Mouse (Mus musculus) hematopoietic stem cell, adult 5-6 weeks (primary cell): ENCODE results near the gene Kif24. TPM values are rescaled to one million over a fixed set of nuclear protein-coding genes. Genes with fewer than 3 reads are reported as not detected.

Experiments
- ATAC-seq, 2 experiments: fragments of 125-278 bp in 1 of 2; replicated peaks in 1 of 2; 2 replicates each; pipeline ENCODE4 v1.8.0; 2016 to 2017; ENCODE audit warnings: inconsistent platforms in 2 of 2, mild to moderate bottlenecking in 2 of 2, moderate number of reproducible peaks in 2 of 2, low read depth in 1 of 2, moderate TSS enrichment in 1 of 2; ENCODE audit not compliant: low FRiP score in 2 of 2, poor library complexity in 2 of 2, severe bottlenecking in 2 of 2, insufficient read depth in 1 of 2, low TSS enrichment in 1 of 2
- total RNA-seq: library from RNA; stranded (forward); fragments of 172-1452, 232-1000 nt; gene quantifications from 2 replicates; pipeline ENCODE4 v1.2.3, GENCODE M21; 2017

The Kif24 gene
- total RNA-seq, 1 experiment from 2014 or later, result 13.5 TPM

DNA sequence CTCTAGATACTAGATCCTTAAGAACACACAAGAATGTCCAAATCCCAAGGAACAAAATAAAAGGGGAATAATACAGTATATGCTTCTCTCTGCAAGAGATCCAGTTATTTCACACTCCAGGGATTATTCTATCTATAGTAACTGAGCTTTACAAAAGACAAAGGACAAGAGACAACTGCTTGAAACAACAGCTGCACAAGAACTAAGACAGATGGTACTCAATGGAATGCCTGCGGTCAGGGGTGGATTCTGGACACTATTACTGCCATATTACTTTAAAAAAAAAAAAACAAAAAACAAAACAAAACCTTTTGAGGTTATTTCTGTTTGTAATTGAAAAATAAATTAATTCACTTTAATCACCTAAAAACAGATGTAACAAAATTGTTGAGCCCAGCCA, 4.0 kb downstream of the Kif24 start:
- no peak for ATAC-seq

DNA sequence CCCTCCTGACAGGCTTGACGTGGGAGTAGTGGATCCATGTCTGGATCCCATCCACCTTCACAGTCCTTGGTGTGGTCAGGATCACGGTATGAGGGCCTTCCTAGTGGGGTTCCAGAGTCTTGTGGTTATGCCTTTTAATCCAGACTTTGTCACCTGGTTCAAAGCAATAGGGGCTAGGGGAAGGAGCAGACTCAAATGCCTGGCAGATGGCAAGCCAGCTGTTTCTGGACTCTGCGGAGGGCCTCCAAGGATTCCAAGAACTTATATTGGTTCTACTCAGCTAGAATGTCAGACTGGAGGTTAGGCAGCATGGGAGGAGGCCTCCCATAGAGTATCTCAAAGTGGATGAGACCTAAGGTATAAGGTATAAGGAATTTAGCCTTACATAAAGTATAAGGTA, 17.1 kb downstream of the Kif24 start:
- no peak for ATAC-seq

DNA sequence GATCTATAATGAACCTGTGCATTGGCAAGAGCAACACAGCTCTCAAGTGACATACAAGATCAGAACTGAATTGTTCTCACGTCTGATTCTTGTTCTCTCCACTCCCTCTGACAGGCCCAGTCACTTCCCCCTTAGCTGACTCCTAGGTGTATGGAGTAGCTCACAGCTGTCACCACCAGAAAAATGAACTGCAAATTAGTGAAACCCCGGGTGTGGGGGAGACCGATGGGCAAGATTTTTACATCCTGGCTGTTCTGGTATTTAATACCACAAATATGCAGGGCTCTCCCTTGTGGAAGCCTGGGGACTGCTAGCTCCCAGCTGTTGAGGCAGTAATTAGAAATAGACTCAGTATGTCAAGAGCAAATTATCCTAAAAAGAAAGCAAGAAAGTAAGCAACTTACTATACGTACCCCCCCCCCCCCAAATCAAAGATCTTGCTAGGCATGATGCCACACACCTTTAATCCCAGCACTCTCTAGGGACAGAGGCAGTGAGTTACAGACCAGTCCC, 21.8 kb downstream of the Kif24 start:
- ATAC-seq, result no peak; a peak in 1 of 4 replicates

DNA sequence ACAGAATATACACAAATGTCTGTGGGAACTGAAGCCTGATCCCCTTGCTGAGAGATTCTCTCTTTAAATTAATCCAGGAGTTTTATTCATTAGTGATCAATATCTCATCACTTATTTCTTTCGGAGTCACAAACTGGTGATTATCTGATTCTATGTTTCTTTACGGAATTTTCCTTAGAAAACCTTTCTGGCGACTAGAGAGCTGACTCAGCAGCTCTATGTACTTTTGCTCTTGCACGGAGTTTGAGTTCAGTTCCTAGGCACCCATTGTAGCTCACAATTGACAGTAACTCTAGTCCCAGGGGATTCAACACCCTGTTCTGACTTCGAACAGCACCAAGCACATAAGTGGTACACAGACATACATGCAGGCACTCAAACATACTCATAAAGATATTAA, 25.8 kb downstream of the Kif24 start:
- no peak for ATAC-seq

DNA sequence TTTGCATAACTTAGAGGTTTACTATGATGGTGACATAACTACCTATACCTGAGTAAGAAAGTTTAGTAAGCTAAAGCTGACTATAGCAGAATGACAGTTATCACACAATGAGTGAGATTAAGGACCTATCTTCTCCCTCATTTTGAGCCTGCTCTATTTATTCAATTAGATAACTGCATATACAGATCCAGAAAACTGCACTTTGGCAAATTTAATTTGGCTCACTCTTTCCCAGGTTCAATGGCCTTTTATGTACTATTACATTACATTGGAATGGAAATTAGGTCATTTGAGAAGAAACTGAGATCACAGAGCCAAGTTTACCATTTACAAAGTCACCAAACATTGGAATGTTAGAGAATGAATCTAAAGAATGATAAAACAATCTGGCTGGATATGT, 47.7 kb downstream of the Kif24 start:
- ATAC-seq, result no peak

DNA sequence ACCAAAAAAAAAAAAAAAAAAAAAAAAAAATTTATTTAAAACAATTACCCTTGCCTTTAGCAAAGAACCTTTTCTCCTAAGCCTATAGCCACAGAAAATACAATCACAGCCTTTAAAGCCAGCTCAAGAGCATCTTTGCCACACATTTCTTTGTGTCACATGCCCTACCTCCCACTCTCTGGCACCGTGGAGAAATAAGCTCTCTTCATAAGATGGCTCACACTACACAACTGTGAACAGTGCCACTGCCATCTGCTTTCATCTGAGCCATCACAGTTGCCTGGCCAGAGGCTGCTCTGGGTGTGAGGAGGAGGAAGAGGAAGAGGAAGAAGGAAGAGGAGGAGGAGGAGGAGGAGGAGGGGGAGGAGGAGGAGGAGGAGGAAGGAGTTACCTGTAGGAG, 55.3 kb downstream of the Kif24 start:
- no peak for ATAC-seq

DNA sequence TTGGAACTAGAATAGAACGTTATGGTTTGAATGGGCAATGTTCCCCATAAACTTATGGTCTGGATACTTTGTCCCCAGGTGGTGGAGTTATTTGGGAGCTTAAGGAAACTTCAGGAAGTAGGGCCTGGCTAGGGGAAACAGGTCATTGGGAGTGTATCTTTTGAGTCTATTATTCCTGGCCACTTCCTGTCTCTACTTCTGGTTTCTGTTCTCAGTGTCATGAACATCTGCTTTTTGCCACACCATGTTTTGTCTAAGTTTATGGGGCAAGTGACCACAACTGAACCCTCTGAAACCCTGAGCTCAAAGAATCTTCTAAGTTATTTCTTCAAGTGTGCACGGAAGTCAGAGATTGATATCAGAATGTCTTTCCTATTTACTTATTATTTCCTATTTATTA, 57.3 kb downstream of the Kif24 start:
- ATAC-seq, result no peak

DNA sequence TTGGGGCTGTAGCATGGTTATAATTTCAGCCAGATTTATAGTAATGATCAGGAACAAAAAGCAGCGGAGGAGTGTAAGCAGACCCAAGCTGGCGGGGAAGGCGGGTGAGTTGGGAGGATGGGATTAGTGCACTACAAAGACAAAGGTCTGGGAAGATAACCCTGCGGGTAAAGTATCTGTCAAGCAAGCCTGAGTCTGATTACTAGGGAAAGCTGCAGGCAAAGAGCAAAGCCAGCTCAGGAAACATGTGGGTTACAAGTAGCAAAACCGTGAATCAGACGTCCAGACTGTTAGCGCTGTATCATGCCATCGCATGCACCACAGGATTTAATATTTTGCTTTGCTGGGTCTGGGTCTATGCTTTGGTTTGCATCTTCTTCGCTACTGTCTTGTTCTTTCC, 58.1 kb downstream of the Kif24 start:
- no peak for ATAC-seq

DNA sequence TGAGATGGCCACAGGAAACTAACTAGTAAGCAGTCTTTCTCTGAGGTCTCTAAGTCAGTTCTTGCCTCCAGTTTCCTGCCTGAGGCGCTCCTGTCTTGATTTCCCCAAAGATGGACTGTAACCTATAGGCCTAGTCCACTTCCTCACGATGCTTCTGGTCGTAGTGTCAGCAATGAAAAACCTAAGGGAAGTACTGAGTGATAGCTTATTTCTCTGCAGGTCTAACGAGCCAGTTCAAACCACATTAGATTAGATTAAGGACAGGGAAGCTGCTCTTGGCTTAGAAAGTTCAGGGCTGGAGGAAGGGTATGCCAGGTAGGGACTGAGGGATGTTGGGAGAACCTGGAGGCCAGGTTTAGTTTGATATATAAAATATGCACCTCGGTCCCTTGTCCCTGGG, 63.1 kb downstream of the Kif24 start:
- ATAC-seq, result no peak

DNA sequence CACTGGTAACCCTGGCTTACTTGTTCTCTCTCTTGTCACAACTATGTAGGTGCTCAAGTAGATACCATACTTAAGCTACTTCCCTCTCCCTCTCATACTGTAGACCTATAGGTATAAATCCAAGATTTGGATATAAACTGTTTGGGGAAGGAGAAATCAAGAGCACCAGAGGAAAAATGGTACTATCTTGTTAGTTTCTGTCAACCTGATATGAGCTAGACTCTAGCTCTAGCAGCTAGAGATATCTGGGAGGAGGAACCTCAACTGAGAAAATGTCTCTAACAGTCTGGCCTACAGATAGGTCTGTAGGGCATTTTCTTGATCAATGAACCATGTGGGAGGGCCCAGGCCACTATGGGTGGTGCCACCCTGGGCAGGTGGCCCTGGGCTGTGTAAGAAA, 63.5 kb downstream of the Kif24 start:
- ATAC-seq, result no peak

DNA sequence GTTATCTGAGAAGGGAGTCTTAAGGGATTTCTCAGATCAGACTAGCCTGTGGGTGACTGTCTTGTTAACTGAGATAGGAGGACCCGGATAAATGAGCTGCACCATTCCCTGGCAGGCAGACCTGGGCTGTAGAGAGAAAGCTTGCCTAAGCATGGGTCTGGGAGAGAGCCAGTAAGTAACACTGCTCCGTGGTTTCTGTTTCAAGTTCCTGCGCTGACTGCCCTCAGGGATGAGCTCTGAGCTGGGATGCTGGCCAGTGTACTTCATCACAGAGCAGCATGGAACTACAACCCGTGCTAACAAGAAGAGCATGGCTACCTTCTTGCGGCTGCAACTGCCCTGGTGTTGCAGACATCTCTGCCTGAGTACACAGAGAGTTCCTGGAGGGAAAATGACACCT, 64.8 kb downstream of the Kif24 start:
- no peak for ATAC-seq

DNA sequence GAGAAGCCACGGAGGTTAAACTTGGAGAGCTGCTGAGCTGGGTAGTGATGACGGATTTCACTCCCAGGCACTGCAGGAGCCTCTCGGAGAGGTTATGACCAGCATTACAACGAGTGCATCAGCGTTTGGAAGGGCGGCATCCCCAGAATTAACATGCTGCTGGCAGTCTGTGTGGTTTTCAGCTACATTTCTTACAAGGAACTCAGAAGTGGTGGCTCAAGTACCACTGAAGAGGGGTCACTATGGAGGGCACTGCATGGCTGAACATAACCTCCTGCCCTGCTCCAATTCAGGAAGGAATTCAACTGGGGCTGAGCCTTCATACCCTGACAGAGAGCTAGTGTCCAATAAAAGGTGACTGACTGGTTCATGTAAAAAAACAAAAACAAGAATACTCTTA, 66.3 kb downstream of the Kif24 start:
- no peak for ATAC-seq

DNA sequence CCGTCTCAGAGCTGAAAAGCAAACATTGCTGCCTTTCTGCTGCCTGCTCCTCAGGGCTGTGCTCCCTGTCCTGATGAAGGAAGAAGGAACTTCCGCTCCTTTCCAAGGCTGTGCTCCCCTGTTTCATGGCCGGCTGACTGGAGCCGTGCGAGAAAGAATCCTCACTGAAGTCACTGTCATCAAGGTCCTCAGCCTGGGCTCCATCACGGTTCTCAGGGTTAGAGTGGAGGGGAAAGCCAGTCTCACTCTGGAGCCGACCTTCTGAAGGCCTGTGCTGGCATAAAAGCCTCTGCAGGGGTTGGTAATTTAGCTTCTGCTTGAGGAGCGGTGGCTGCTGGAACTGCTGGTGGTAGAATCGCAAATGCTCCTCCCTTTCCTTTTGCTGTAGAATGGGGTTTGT, 70.0 kb downstream of the Kif24 start:
- no peak for ATAC-seq

DNA sequence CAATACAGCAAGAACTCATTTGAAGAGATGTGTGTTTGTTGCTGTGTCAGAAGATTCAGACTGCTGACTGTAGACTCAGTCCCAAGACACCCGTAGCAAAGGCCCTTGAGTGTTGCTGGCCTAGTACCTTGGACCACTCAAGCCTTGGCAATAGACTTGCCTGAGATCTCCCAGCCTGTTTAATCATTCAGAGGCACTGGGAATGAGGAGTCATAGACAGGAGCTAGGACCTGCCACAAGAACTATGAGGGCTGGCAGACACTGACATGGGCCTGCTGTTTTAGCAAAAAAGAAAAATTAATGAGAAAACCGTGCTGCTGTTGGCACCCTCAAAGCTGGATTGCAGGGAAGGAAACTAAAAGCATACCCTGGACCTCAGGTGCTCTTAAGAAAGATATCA, 73.7 kb downstream of the Kif24 start:
- no peak for ATAC-seq

DNA sequence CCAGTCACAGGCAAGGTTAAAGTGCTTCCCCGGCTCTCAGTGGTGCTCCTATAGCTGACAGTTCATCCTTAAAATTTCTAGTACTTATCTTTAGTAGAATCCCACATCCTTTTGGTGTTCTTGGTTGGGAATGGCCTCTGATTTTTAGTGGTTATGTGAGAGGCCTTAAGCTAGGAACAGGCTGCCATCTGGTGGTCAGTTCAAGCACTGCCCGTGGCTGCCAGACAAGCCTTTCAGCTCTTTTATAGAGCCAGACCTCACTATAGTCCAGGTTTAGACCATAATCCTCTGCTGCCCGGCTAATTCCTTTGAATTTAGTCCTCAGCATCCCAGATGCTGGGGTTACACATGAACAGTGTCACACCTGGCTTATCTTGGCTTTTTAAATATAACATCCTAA, 74.6 kb downstream of the Kif24 start:
- ATAC-seq, result peak; percentile 38 to 77; a peak in 3 of 4 replicates

DNA sequence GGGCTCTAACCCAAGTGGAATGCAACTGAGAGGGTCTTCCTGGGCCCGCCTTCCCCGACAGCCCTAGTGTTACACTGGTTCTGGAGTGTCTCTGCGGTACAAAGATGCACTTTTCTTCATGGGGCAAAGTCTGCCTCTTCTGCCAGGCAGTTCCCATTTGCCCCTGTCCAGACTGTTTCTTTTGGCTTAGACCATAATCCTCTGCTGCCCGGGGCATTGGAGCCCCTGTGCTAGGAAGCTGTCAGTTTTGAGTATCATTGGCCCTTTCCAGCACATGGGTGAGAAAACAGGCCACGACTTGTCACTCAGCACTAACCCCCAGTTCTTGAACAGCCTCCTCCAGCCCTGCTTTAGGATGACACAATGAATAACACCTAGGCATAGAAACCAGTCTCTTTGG, 75.4 kb downstream of the Kif24 start:
- ATAC-seq, result no peak

DNA sequence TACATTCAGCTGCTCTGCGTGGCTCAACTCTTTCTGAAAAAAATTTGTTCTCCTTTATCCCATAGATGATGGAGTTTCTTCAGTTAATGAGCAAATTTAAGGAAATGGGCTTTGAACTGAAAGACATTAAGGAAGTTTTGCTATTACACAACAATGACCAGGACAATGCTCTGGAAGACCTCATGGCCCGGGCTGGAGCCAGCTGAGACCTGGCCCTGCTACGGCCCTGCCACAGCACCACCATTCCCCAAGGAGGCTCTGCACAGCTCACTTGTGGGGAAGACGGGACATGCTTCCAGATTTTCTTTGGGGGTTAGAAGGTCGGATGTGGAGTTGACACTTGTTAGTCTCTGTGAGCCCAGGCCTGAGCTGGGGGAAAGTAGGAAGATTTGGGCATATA, 76.1 kb downstream of the Kif24 start:
- ATAC-seq, result no peak

DNA sequence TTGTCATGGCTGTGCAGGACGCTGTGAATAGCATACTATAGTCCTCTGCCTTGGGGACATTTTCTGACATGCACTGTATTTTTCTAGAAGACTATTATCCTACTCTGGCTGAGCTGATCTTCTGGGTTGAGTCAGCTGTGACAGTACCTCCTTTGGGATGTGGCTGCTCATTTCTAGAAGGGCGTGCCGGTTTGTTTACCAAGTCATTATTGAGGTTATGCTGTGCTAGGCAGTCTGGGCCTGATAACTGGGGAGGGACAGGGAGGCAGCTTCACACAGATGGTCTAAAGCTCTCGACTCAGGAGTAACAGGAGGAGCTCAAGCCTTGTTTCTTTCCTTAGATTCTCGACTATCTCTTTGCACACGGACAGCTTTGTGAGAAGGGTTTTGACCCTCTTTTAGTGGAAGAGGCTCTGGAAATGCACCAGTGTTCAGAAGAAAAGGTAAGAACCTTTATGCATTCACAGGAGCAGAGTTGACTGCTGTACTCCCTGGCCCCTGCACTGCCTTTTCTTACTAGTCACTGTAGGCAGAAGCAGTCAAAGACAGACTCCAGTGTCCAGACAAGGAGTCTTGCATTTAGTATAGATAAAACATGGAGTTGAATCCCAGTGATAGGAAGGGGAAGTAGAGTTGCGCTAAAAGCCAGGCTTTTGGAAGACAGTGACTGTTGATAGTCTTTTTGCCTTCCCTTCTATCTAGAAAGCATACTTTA, 76.8 kb downstream of the Kif24 start:
- ATAC-seq, result no peak

DNA sequence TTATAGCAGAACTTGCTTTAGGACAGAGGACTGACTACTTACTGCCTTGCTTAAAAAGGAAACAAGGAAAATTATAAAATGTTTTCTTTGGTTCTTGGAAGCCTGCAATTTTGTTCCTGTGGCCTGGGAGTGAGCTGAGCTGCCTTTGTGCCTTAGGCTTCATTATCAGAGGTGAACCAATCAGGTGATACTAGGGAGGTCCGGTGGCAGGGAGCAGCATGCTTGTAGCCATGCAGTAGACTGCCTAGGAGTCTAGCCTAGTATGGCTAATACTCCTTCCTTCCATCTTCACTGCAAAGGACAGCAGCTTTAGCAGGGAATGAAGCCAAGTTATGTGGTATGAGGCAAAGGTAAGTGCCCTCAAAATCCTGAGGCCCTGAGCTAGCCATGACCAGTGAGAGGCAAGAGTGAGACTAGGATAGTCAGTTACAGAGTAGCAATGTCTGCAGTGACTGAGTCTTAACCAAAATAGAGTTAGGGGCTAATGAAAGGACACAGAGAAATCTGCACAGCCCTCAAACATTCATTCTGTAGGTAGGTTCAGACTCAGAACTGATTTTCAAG, 78.2 kb downstream of the Kif24 start:
- ATAC-seq, result no peak
